Mouse (Mus musculus): ENCODE measurements around the gene Clybl. TPM values are rescaled to one million over a fixed set of nuclear protein-coding genes. Genes with fewer than 3 reads are reported as not detected.

Gene Clybl
- 10.1 and 11.3 TPM in 2 replicates for polyA plus RNA-seq (2012)

DNA sequence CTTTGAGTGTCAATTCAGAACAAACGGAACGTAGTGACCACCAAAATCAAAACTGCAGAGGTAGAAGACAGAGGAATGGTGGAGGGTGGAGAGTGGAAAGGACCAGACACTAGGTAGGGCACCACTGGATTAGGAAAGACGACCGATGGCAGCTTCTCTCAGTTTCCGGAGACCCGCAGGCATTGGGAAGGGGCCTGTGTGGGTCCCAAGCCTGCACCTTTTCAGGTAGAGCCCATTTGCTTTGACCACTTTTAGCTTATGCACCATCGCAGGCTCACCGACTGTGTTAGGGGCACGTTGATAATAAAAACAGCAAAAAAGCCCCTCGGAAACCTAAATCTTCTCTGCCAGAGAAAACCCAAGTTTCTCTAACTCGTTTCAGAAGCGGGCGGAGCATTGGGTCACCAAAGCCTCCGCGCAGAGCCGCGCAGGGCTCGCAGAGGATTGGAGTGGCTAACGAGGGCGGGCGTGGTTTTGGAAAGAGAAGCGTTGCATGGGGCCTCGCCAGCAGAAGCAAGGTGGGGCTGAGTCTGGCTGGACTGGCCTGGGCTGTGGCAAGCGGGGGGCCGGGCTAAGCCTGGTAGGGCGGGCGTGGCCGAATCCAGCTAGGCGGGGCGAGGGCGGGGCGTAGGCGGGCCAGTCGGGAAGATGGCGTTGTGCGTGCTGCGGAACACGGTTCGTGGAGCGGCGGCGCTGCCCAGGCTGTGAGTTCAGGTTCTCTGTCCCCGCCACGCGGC, at the start of gene Clybl:
Clybl (plus strand) TSS at position 627 of the 737 bp plus-strand sequence.

GRCm38 (mm10) chr14:122450496-122451382, 269.2 kb downstream of the Clybl start, which contains the start of gene Gm5089:
Gene Gm5089 (minus strand): TSS chr14:122451115.

Other genes with a start within 250 kb of the Clybl start
- gene Gpr183, start 216.5 kb upstream of the Clybl start, polyA plus RNA-seq (2012): 1.7 and 2.3 TPM in 2 replicates
- 0.07 and 0.10 TPM in 2 replicates for gene Timm8a2, start 147.0 kb upstream of the Clybl start, polyA plus RNA-seq (2012)
- 78.4 and 106 TPM in 2 replicates for gene Tm9sf2, start 74.7 kb upstream of the Clybl start, polyA plus RNA-seq (2012)